Mouse (Mus musculus): ENCODE measurements around the gene Spata18.

DNA sequence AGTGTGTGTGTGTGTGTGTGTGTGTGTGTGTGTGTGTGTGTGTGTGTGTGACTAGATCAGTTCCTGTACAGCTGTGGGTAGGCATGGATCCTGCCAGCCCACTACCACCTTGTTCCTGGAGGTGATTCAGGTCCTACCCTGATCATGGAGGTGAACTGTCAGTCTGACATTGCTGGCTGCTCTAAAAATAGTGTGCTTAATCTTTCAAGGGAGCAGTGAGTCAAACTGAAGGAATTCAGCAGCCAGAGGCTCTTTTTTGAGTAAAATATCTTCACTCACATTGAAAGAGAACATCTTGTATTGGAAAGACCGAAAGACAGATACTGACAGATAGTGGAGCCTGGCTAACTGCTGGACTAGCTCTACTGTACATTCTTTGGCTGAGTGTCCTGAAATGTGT lies 37.4 kb downstream of the Spata18 start:
- TF ChIP-seq CTCF (IDR thresholded peaks at IDR 0.05) (no peak), EP300 (IDR thresholded peaks at IDR 0.05) (no peak)
